10 mouse cellular contexts compared by ENCODE assay signal in the genomic region with DNA sequence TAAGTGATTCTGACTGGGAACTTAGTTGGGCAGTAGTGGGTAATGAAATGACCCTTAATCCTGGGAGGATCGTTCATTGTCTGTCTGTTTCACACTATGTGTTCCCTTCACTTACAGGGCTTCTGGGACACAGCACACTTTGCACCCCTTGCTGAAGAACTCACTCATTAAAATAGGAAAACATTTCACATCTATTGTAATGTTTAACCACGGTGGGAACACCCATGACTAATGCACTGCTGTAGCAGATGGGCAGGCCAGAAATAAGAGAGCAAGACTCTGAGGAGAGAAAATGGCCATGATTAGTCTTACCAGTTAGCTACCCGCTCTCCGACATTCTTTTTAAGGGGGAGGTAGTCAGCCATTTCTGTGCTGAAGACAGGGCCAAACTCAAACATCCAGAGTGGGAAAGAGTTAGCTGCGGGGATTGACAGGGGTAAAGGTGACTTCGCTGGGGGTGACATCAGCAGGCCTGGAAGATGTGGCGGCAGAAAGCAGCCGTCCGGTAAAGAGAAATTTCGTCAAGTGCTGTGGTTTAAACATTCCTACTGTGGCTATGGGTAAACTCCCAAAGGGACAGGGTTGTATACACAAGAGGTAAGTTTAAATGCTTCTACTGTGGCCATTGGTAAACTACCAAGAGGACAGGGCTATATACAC.
"Had no signal": no experiment of that assay in that cellular context is flagged by ENCODE, and none has a peak within 500 bp of the region (broad histone marks: within the 10 kb centered on the region; RNA-seq: fewer than 3 reads in every experiment).

No protein-coding gene starts in this region.

- ATAC-seq: lung, postnatal 0 days; midbrain, embryonic 13.5 days had no signal

- H3K27me3 ChIP-seq: midbrain, embryonic 13.5 days had no signal

- H3K9me3 ChIP-seq: limb, embryonic 10.5 days; liver, embryonic 13.5 days; midbrain, embryonic 13.5 days had no signal

- H3K9ac ChIP-seq: liver, embryonic 13.5 days; midbrain, embryonic 13.5 days had no signal

- H3K27ac ChIP-seq: kidney, postnatal 0 days; layer of hippocampus, adult 2 months; limb, embryonic 10.5 days; liver, embryonic 13.5 days; midbrain, embryonic 13.5 days; stomach, postnatal 0 days had no signal

- H3K4me2 ChIP-seq: liver, embryonic 13.5 days; midbrain, embryonic 13.5 days had no signal

- DNase-seq: liver, embryonic 13.5 days; lung, adult 2 months; lung, postnatal 36 days; thymus, postnatal 14 days had no signal

- H3K4me3 ChIP-seq: layer of hippocampus, adult 2 months; limb, embryonic 10.5 days; liver, embryonic 13.5 days; midbrain, embryonic 13.5 days had no signal

- H3K4me1 ChIP-seq: limb, embryonic 10.5 days; liver, embryonic 13.5 days had no signal

- H3K36me3 ChIP-seq: limb, embryonic 10.5 days; liver, embryonic 13.5 days; midbrain, embryonic 13.5 days had no signal
